Mouse (Mus musculus) lung, adult 2 months (tissue): ENCODE measurements around the gene Sqstm1.

ENCODE experiments used
- CTCF ChIP-seq: fragments of 200-500 bp; IDR thresholded peaks from 2 replicates; pipeline ENCODE4 v1.5.1; 2011; ENCODE audit warnings: mild to moderate bottlenecking, low read length, control low read depth; ENCODE audit not compliant: insufficient read depth
- POLR2A ChIP-seq: fragments of 200-500 bp; IDR thresholded peaks from 2 replicates; pipeline ENCODE4 v1.6.1; 2011; ENCODE audit warnings: low read depth, mild to moderate bottlenecking, control low read depth, low read length, borderline replicate concordance; ENCODE audit errors: extremely low read depth

DNA sequence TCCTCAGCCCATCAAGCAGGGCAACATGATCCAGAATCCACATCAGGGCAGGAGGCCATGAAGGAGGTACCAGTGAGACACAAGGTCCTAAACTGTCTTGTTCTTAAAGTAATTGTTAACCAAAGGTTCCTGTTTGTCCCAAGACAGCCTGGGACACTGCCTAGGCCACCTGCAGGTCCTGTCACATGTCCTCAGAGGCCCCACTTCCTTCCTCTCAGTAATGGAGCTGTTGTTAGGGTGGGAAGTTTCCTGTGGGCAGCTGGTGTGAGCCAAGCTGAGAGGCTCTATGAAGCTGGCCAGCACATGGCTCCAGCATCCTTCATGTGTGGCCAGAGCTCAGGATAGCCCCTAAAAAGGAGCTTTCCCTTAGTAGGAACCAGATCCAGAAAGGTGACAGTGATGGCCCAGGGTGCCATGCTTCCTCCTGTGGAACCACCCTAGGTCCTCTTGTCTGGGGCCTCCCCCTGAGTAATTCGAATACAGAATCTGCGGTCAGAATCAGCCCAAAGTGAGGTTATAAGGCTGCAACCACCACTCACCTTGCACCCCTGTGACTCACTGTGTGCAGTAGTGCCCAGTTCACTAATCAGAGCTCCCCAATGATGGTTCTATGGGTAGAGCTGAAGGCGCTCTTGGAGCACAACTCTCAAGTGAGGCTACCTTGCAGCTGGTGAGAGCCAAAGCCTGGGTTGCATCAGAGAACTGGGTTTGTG lies 48.1 kb downstream of the Sqstm1 start:
- TF ChIP-seq CTCF (no peak), POLR2A (no peak)
